Mouse (Mus musculus) thymus, postnatal 36 days (tissue): ENCODE measurements around the gene Pmp22.

Experiments used
- DNase-seq, 2 experiments: peaks; one replicate each; pipeline ENCODE4 v3.0.0; 2022; ENCODE audit warnings: mixed read lengths in 2 of 2

The Pmp22 gene

GRCm38 (mm10) chr11:63128784-63129183, at the start of gene Pmp22:
Gene Pmp22, plus strand, starts transcription at chr11:63128982.
- DNase-seq = no peak

- DNase-seq = no peak
Observed at GRCm38 (mm10) chr11:63084536-63084935, 44.2 kb upstream of the Pmp22 start.

DNA sequence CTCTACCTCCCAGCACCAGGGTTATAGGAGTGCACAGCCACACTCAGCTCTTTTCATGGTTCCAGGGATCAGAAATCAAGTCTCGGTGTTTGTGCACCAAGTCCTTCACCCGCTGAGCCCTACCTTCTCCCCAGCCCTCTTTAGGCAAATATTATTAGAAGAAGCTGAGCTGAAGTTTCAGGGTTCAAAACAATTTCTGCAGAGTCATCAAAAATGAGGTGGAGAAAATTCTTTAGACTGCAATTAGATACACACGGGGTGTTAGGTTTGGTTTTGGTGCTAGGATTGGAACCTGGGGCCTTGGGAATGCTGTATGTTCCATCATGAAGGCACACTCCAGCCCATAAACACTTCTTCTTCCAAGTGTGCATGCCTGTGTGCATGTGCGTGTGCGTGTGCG, 40.1 kb upstream of the Pmp22 start:
- DNase-seq = no peak

DNA sequence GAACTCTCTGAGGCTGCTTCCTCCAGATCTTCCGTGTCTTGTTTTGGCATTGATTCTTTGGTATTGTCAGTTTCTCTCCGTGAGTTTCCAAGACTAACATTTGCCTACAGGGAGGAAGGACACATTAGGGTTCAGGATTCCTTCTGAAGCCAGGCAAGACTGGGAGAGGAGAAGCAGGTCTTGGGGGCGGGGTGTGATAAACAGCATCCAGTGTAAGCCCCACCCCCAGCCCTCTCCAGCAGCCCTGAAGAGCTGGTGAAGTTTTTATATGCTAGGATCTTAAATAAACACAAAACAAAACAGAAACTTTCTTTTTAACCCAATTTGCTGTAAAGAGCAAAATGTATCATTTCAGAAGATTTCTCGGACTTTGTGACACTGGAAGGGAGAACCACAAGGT, 38.6 kb upstream of the Pmp22 start:
- DNase-seq = no peak

GRCm38 (mm10) chr11:63090986-63091385, 37.8 kb upstream of the Pmp22 start:
- no peak for DNase-seq

- DNase-seq = no peak
Observed at GRCm38 (mm10) chr11:63092271-63092670, 36.5 kb upstream of the Pmp22 start.

DNA sequence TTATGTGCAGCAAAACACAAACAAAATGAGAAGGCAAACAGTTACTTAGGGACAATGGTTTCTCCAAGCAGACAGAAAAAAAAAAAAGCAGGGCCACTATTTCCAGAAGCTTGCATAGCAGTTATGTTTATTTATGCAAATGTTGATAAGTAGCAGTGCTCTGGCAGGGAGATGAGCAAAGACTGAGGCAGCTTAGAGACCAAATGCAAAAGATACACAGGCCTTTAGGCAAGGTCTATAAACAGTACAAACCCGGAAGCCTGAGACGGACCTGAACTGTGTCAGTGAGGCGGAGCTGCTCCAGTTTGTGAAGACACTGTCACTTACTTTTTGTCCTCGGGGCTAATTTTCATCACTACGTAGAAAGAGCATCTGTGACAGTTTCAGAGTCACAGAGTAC, 35.2 kb upstream of the Pmp22 start:
- DNase-seq = no peak

- no peak for DNase-seq
Observed at GRCm38 (mm10) chr11:63094496-63094895, 34.3 kb upstream of the Pmp22 start.

DNA sequence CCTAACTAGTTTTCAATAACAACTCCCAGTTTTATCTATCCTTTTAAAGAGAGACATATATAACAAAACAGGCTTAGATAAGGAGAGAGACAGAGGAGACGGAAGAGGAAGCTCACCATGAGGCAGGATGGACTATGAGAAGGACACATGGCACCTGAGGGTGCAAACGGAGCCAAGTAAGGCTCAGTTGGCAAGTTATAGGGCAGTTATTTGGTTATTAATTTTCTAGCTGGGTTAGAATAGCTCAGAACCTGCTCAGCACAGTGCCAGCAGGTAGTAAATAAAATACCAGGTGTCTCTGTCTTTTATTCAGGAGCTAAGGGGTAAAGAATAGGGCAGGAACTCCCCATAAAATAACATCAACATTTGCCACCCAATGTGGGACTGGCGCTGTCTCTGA, 30.8 kb upstream of the Pmp22 start:
- DNase-seq = no peak

DNA sequence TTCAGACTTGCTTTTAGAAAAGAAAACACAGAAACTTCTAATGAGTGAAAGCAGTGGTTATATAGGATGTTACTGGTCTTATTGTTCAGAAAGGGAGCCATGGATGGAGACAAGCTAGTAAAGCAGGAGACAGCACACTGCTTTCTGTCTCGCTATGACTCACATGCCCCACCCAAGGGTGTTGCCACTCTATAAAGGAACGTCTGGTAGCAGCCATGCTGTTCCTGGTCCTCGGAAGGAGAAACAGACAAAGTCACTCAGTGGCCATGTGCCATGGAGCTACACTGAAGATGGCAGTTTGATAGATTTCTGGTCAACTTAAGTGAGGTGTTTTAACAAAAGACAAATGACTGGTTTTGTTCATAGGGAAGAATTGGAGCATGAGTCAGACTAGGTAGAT, 29.4 kb upstream of the Pmp22 start:
- no peak for DNase-seq

GRCm38 (mm10) chr11:63103256-63103655, 25.5 kb upstream of the Pmp22 start:
- DNase-seq = no peak

DNA sequence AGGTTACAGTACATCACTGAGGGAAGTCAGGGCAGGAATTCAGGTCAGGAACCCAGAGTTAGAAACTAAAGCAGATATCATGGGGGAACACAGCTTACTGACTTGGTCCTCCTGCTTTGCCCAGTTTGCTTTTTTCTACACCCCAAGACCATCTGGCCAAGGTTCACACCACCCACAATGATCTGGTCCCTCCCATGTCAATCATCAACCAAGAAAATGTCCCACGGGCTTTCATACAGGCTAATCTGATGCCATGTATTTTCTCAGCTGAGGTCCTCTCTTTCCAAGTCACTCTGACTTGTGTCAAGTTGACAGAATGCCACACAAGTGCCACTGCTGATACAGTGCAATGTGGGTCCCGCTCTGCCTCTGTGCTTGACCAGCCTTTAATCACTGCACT, 24.8 kb upstream of the Pmp22 start:
- DNase-seq = no peak

- no peak for DNase-seq
Observed at GRCm38 (mm10) chr11:63109230-63109775, 19.5 kb upstream of the Pmp22 start.

DNA sequence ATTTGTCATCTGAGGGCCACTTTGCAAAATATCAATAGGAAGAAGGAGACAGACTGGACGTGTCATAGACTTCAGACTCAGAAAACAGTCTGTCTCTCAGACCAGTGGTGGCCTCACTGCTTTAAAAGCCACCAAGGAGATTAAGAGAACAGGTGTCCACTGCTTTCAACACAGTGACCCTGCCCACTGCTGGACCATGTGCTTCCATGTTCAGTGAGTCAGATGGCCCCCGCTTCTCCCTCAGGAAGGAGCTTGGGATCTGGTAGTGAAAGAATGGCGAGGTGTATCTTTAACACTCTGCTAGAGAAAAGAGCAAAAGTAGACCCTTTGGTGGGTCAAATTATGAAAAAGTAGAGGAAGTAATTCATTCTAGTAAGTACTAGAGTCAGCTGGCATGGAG, 18.5 kb upstream of the Pmp22 start:
- no peak for DNase-seq

- no peak for DNase-seq
Observed at GRCm38 (mm10) chr11:63114807-63115641, 13.8 kb upstream of the Pmp22 start.

- DNase-seq = no peak
Observed at GRCm38 (mm10) chr11:63116652-63117051, 12.1 kb upstream of the Pmp22 start.

DNA sequence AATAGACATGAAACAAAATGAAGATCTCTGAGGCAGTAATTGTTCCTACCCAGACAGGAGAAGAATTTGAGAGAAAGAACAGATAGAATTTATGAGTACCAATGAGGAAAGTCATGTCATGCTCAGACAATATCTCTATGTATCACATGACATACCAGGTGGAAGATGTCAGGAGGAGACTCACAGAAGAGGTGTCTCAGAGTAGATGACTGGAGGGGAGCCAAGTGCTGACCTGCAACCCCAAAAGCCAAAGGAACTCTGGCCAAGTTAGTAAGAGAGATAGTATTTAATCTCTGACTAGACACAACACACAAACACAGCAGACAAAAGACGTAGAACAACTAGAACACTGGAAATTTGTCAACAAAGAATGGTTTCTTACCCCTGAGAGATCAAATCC, 11.5 kb upstream of the Pmp22 start:
- no peak for DNase-seq

DNA sequence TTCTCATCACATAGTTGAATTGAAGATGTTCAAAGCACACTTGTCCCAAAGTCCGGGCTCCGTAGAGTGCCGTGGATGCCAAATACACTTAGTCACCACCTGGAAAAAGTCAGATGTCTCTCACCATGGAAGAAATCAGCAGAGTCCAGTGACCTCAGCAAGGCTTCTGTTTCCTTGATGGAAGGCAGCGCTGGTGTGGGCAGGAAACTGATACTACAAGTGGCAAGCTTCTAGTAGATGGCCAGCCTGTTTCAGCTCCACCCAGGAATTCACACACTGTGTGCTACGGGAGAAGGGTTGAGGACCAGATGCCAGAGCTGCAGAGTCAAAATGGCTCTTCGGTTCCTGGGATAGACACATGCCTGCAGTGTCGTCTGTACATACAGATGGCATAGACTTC, 9.0 kb upstream of the Pmp22 start:
- no peak for DNase-seq

DNA sequence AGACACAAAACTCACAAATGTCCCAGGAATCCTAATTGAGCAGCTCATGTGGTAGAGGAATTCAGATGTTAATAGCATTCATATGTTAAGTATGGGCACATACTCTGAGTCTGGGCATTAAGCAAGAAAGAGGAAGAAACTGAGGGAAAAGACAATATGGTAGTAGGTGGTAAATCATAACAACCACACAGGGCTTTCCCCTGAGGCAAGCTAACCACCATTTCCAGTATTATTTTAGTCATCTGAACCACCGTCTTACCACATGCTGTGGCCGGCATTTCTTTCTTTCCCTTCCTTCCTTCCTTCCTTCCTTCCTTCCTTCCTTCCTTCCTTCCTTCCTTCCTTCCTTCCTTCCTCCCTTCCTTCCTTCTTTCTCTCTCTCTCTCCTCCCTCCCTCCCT, 6.5 kb upstream of the Pmp22 start:
- DNase-seq = no peak

DNA sequence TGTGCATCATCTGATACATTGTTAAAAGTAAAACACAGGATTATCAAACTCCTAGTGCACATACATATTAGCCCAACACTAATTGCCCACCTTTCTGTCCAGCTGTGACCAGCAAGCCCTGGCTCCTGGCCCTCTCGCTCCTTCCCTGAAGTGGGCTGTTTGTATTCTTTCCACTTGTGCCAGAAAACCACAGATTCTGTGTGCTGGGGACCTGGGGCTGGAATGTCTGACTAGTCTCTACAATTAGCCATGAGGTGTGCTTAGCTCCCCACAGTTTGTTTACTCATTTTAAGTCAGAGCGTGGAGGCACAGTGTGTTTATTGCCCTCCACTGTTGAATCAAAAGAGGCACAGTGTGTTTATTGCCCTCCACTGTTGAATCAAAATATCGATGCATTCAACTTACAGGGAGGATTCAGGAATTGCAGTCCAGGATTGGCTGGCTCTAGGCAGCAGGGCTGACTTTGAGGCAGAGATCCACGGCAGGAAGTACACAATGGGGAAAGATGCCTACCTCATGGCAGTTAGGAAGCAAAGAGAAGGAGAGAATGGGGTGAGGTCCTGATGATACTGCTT, 5.9 kb upstream of the Pmp22 start:
- no peak for DNase-seq

- no peak for DNase-seq
Observed at GRCm38 (mm10) chr11:63124316-63124715, 4.5 kb upstream of the Pmp22 start.

DNA sequence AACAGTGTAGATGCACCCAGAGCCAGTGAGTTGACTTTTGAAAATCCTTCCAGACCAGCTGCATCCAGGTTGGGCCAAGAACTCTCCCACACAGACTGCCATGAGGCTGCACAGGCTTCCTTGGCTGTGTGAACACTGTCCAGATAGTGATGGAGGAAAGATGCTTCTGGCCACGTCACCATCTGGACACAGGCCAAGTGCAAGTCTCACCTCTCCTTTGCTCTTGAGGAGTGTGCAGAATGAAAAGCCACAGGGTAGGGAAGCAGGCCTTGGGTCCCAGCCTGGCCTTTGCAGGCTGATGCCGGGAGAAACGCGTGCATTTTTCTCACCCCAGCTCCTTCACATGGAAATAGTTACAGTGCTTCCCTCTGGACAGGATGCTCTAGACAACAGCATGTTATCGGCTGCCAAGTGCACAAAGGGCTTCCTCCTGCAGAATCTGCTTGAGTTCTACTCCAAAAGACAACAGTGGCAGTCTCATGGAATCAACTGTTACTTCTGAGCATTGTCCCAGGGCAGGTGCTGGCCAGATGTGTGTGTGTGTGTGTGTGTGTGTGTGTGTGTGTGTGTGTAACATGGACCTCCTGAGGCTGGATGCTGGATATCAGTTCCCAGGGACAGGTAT, 2.8 kb upstream of the Pmp22 start:
- DNase-seq = no peak

DNA sequence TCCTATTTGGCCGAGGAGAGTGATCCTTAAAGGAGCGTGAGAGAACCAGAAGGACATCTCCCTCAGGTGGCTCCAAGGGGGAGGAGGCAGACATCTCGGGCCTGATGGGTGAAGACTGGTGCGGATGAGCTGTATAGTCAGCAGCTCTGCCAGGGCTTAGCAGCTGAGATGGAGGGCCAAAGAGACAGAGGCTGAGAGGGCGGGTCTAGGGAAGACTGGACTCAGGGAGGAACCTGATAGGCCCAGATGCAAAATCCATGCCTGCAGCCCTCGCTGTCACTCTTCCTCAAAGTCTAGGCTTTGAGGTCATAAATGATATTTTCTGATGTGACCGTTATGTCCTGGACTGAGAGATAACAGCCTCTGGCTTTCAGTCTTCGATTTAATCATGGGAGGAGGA, 1.8 kb upstream of the Pmp22 start:
- DNase-seq = no peak

- no peak for DNase-seq
Observed at GRCm38 (mm10) chr11:63127513-63127912, 1.3 kb upstream of the Pmp22 start.
